8 mouse cellular contexts compared by ENCODE assay signal in the genomic region with DNA sequence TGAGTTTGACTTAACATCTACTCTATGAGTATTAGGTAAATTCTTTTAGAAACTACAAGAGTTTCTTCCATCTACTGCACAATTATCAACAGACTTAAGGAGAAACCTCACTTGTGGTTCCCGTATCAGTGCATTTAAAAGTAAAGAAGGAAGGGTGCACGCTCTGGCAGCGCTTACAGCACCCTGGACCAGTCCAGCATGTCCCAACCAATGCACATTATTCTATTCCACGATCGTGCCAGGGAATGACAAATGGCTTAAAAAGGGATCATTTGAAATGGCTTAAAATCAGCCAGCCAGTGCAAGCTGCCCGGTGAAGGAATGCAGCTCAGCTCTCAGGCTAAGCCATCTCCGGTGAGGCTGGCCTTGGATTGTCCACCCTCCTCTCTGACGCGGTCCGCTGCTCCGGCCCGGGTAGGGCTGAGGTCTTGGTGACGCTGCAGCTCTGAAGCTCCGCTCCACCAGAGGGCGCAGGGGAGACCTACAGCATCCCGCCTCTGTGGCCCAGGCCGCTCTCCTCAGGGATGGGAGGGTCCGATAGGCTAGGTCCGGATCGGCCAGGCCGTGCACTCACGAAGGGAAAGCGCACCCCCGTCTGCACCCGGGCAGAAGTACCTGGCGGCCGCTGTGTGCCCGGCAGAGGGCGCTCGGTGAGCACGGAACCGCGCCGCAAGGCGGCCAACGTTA. TPM values are rescaled to one million over a fixed set of nuclear protein-coding genes. Genes with fewer than 3 reads are reported as not detected.
DNase-seq lines count a peak whose midpoint lies in the region; ATAC-seq and TF ChIP-seq lines count a peak whose summit lies in the region.

No protein-coding gene starts in this region.

- WGBS in lung, embryonic 14.5 days: 6% methylated on average over 36 of the region's 36 CpGs
- 4% methylated on average over 36 of the region's 36 CpGs for WGBS in olfactory bulb, adult 2 months

- DNase-seq in MEL-GATA-1-ER (ENCODE audit: extremely low read depth, low read depth): peak; percentile 68
- peak; percentile 99 for DNase-seq in cerebellum, adult 9-10 months
- DNase-seq in layer of hippocampus, adult 8-10 months (ENCODE audit: low spot score in 2 of 2): peak; percentile 88 to 92
- peak; percentile 98 for DNase-seq in lung, embryonic 14.5 days
- DNase-seq in thymus, adult 18-20 months: peak; percentile 82 to 84

- H3K27ac ChIP-seq in lung, embryonic 14.5 days (ENCODE audit: low read depth): no peak overlapping the region
- no peak overlapping the region for H3K27ac ChIP-seq in olfactory bulb, adult 2 months (ENCODE audit: insufficient read depth, low read depth, low read length)

- H3K4me2 ChIP-seq in lung, embryonic 14.5 days: peak overlapping the region; percentile 49

- H3K9me3 ChIP-seq in lung, embryonic 14.5 days (ENCODE audit: low read depth, low read length): no peaks in the 10 kb centered on the region

- H3K4me1 ChIP-seq in lung, embryonic 14.5 days (ENCODE audit: insufficient read depth): no peaks in the 10 kb centered on the region
- H3K4me1 ChIP-seq in olfactory bulb, adult 2 months (ENCODE audit: control insufficient read depth, insufficient read depth, low read length): peaks cover 3% of the 10 kb centered on the region; the same call in 1 of the 2 replicates

- TF ChIP-seq CTCF in lung, embryonic 14.5 days (IDR thresholded peaks at IDR 0.05; ENCODE audit: low read depth): peak; percentile 97
- peak; percentile 100 for TF ChIP-seq CTCF in olfactory bulb, adult 2 months (IDR thresholded peaks at IDR 0.05; ENCODE audit: insufficient read depth, low read depth, low read length)

- peak overlapping the region; percentile 17; the same call in 1 of the 2 replicates for H3K4me3 ChIP-seq in lung, embryonic 14.5 days (ENCODE audit: low read depth, low read length)
- peak overlapping the region; percentile 26 for H3K4me3 ChIP-seq in olfactory bulb, adult 2 months (ENCODE audit: insufficient read depth, low read depth, low read length)

- no peaks in the 10 kb centered on the region for H3K27me3 ChIP-seq in lung, embryonic 14.5 days (ENCODE audit: insufficient read depth, low read length)

- ATAC-seq in frontal cortex, adult (ENCODE audit: low TSS enrichment): peak; percentile 96
- ATAC-seq in hematopoietic stem cell, adult 5-6 weeks (replicated peaks in 1 of 2; ENCODE audit: insufficient read depth in 1 of 2, low FRiP score in 2 of 2, low TSS enrichment in 1 of 2, low read depth in 1 of 2, poor library complexity in 2 of 2, severe bottlenecking in 2 of 2): peak; percentile 97 to 99
- peak; percentile 100 for ATAC-seq in lung, embryonic 14.5 days (ENCODE audit: insufficient read depth)

- no peaks in the 10 kb centered on the region for H3K36me3 ChIP-seq in lung, embryonic 14.5 days (ENCODE audit: insufficient read depth)

- no peak overlapping the region; the same call in 1 of the 2 replicates for H3K9ac ChIP-seq in lung, embryonic 14.5 days

- no peak for TF ChIP-seq POLR2A in olfactory bulb, adult 2 months (IDR thresholded peaks at IDR 0.05; ENCODE audit: insufficient read depth, low read depth, low read length)

RNA-seq across cellular contexts. Expression of gene Gm10428, which starts 3.7 kb away (rescaled TPM):
- not detected in 2 replicates for total RNA-seq in hematopoietic stem cell, adult 5-6 weeks (2017)
- not detected for total RNA-seq in layer of hippocampus, adult 8-10 months (2022)
- not detected in 2 replicates for polyA plus RNA-seq in lung, embryonic 14.5 days (2014; fragmentation: Nextera tagmentation; extraction: Ambion mirVana)
- polyA plus RNA-seq in olfactory bulb, adult 2 months (2012; ENCODE audit: insufficient read depth, insufficient read length, low replicate concordance, missing spikeins): not detected in 2 replicates

RNA-seq across cellular contexts. Expression of gene Zfp287, which starts 24.9 kb away (rescaled TPM):
- total RNA-seq in hematopoietic stem cell, adult 5-6 weeks (2017): 7.3 and 9.6 TPM in 2 replicates
- 10 to 100 TPM; 16.3 to 19.9 (median 18.5) TPM for total RNA-seq in layer of hippocampus, adult 8-10 months (2022)
- 7.9 and 9.0 TPM in 2 replicates for polyA plus RNA-seq in lung, embryonic 14.5 days (2014; fragmentation: Nextera tagmentation; extraction: Ambion mirVana)
- not detected in 2 replicates for polyA plus RNA-seq in olfactory bulb, adult 2 months (2012; ENCODE audit: insufficient read depth, insufficient read length, low replicate concordance, missing spikeins)

RNA-seq across cellular contexts. Expression of gene Zfp286, which starts 32.7 kb away (rescaled TPM):
- 7.8 and 9.7 TPM in 2 replicates for total RNA-seq in hematopoietic stem cell, adult 5-6 weeks (2017)
- total RNA-seq in layer of hippocampus, adult 8-10 months (2022): 10 to 100 TPM; 21.2 to 31.8 (median 24.3) TPM
- 17.3 and 21.3 TPM in 2 replicates for polyA plus RNA-seq in lung, embryonic 14.5 days (2014; fragmentation: Nextera tagmentation; extraction: Ambion mirVana)
- polyA plus RNA-seq in olfactory bulb, adult 2 months (2012; ENCODE audit: insufficient read depth, insufficient read length, low replicate concordance, missing spikeins): not detected in 2 replicates
